Mouse (Mus musculus) gastrocnemius, postnatal 4 days (tissue): ENCODE measurements around the gene H2al1j. TPM values are rescaled to one million over a fixed set of nuclear protein-coding genes. Genes with fewer than 3 reads are reported as not detected.

Experiments used
- total RNA-seq, 2 experiments: library from RNA; stranded (reverse); gene quantifications; 2 replicates each; pipeline ENCODE4 v1.2.3; 2021

The H2al1j gene
- total RNA-seq, 2 experiments from 2014 or later: not detected

Other genes starting within 250 kb of the H2al1j start
- gene H2al1a, start 28.6 kb upstream of the H2al1j start, total RNA-seq: not detected
- not detected for gene H2al1b, start 25.4 kb upstream of the H2al1j start, total RNA-seq
- gene H2al1c, start 22.2 kb upstream of the H2al1j start, total RNA-seq: not detected
- not detected for gene H2al1d, start 19.0 kb upstream of the H2al1j start, total RNA-seq
- gene H2al1e, start 15.9 kb upstream of the H2al1j start, total RNA-seq: not detected
- not detected for gene H2al1f, start 12.7 kb upstream of the H2al1j start, total RNA-seq
- not detected for gene H2al1g, start 9.6 kb upstream of the H2al1j start, total RNA-seq
- not detected for gene H2al1h, start 6.3 kb upstream of the H2al1j start, total RNA-seq
- gene H2al1i, start 3.2 kb upstream of the H2al1j start, total RNA-seq: not detected